Comparison of ENCODE assay signal across 8 mouse cellular contexts in the genomic region with DNA sequence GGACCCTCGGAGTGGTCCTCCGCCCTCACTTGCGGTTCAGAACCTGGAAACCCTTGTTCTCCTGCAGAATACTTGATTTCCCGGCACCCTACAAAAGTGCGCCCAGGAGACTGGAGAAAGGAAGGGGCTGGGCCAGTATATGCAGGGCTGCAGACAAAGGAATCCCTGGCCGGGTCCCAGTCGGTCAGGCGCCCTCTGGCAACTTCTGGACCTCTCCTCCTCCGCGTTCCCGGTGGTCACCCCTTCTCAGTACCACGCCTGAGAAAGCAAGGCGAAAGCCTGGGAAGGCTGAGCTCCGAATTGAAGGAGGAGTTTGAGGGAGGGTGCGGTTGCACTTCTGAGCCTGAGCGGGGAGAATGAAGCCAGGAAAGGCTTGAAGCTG.
DNase-seq lines count a peak whose midpoint lies in the region; ATAC-seq lines count a peak whose summit lies in the region.

No protein-coding gene starts in this region.

- H3K9ac ChIP-seq in stomach, embryonic 15.5 days: peak overlapping the region; percentile 9; the same call in 1 of the 2 replicates

- peak; percentile 56; the same call in 1 of the 2 replicates for ATAC-seq in stomach, embryonic 15.5 days (ENCODE audit: insufficient read depth, low FRiP score, low read depth)
- no peak for ATAC-seq in activated CD4-positive, CD25-positive, alpha-beta regulatory T cell, adult 4 months

- peak; percentile 25 for DNase-seq in right cerebral cortex, postnatal 4 days
- no peak for DNase-seq in right cerebral cortex, postnatal 25 days
- peak; percentile 37 to 48 for DNase-seq in heart, adult 18-20 months
- DNase-seq in kidney, adult 9 months: peak; percentile 6
- peak; percentile 53 for DNase-seq in lung, postnatal 10 days
- DNase-seq in thymus, adult 18-20 months: no peak

- H3K36me3 ChIP-seq in stomach, embryonic 15.5 days: no peaks in the 10 kb centered on the region

- H3K4me1 ChIP-seq in stomach, embryonic 15.5 days: peaks cover 6% of the 10 kb centered on the region; the same call in 1 of the 2 replicates

- WGBS in stomach, embryonic 15.5 days: 12% methylated on average over 16 of the region's 16 CpGs

- H3K4me3 ChIP-seq in stomach, embryonic 15.5 days (replicated peaks): peak overlapping the region; percentile 41

- peak overlapping the region; percentile 59 for H3K4me2 ChIP-seq in stomach, embryonic 15.5 days

- H3K27ac ChIP-seq in stomach, embryonic 15.5 days: no peak overlapping the region

- H3K9me3 ChIP-seq in stomach, embryonic 15.5 days: no peaks in the 10 kb centered on the region

- H3K27me3 ChIP-seq in stomach, embryonic 15.5 days (replicated peaks): no peaks in the 10 kb centered on the region

Comparison
In these comparisons a context has a peak if more than half of its experiments do, and no peak if none do; other contexts are left out.
1. DNase-seq: peak in right cerebral cortex, postnatal 4 days (single experiment), heart, adult 18-20 months (2 of 2), kidney, adult 9 months (single experiment) and lung, postnatal 10 days (single experiment); none in right cerebral cortex, postnatal 25 days (single experiment) and thymus, adult 18-20 months (0 of 2).